Comparison of ENCODE assay signal across 23 mouse cellular contexts in the genomic region with DNA sequence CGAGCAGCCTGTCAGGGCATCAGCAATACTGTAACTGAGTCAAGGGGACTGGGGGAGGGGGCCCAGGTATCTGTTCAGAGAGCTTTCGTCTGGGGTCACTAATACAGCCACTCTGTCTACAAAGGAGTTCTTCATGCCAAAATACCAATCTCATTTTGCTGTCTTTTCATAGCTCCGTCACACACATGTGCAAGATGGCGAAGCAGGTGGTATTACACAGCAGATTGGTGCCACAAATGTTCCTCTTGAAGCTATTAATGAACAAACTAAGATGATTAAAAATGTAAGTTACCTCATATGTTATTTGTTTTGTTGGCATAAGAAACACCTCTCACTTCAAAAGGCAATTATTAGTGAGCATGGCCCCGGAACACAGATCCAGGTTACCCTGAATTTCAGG. TPM values are rescaled to one million over a fixed set of nuclear protein-coding genes. Genes with fewer than 3 reads are reported as not detected.
A peak's percentile ranks its signal among the peaks of the same experiment; 100 is the strongest.
DNase-seq lines count a peak whose midpoint lies in the region; ATAC-seq lines count a peak whose summit lies in the region.
"Had no signal": no experiment of that assay in that cellular context is flagged by ENCODE, and none has a peak within 500 bp of the region (broad histone marks: within the 10 kb centered on the region; RNA-seq: fewer than 3 reads in every experiment).

No protein-coding gene starts in this region.

- WGBS in midbrain, embryonic 11.5 days: 91% methylated on average over 5 of the region's 5 CpGs
- WGBS in midbrain, embryonic 10.5 days: 95% methylated on average over 5 of the region's 5 CpGs

- H3K9ac ChIP-seq in midbrain, embryonic 11.5 days (ENCODE audit: low read length): no peak overlapping the region
- H3K9ac ChIP-seq: forebrain, embryonic 15.5 days; heart, embryonic 12.5 days; heart, embryonic 15.5 days; hindbrain, embryonic 13.5 days had no signal

- no peaks in the 10 kb centered on the region for H3K4me1 ChIP-seq in midbrain, embryonic 11.5 days (ENCODE audit: control insufficient read depth, insufficient read depth, low read length)
- no peaks in the 10 kb centered on the region for H3K4me1 ChIP-seq in midbrain, embryonic 10.5 days
- H3K4me1 ChIP-seq: forebrain, embryonic 10.5 days; forebrain, embryonic 15.5 days; heart, embryonic 12.5 days; heart, embryonic 15.5 days; hindbrain, embryonic 10.5 days; hindbrain, embryonic 13.5 days had no signal

- no peak overlapping the region for H3K27ac ChIP-seq in midbrain, embryonic 11.5 days (ENCODE audit: low read depth, low read length)
- H3K27ac ChIP-seq in midbrain, embryonic 10.5 days (replicated peaks): no peak overlapping the region
- H3K27ac ChIP-seq: forebrain, embryonic 10.5 days; forebrain, embryonic 15.5 days; heart, embryonic 15.5 days; hindbrain, embryonic 10.5 days; hindbrain, embryonic 13.5 days had no signal

- DNase-seq in midbrain, embryonic 11.5 days (ENCODE audit: low spot score, missing footprints): peak; percentile 76
- no peak for DNase-seq in midbrain, embryonic 10.5 days (ENCODE audit: low spot score)
- DNase-seq in layer of hippocampus, adult 8-10 months (ENCODE audit: low spot score in 2 of 2): peak; percentile 39 to 56
- DNase-seq in layer of hippocampus, postnatal 14 days (ENCODE audit: low spot score in 2 of 2): peak; percentile 21 to 42
- DNase-seq in B cell, adult 2 months: no peak
- DNase-seq in frontal cortex, postnatal 10 days (ENCODE audit: low spot score in 2 of 2): no peak
- DNase-seq: adrenal gland, adult 8-10 months; adrenal gland, postnatal 25 days; cerebellum, adult 18-20 months; cerebellum, adult 9-10 months; cerebellum, postnatal 14 days; gastrocnemius, postnatal 25 days; heart, adult 18-20 months; heart, postnatal 10 days; heart, postnatal 36 days had no signal

- ATAC-seq in midbrain, embryonic 11.5 days (ENCODE audit: low FRiP score): no peak
- ATAC-seq: activated CD4-positive, CD25-positive, alpha-beta regulatory T cell, adult 4 months; forebrain, embryonic 15.5 days; hindbrain, embryonic 16.5 days had no signal

- peaks cover 11% of the 10 kb centered on the region for H3K36me3 ChIP-seq in midbrain, embryonic 11.5 days (ENCODE audit: control insufficient read depth, insufficient read depth, low read length)
- peaks cover 98% of the 10 kb centered on the region for H3K36me3 ChIP-seq in midbrain, embryonic 10.5 days

- H3K27me3 ChIP-seq in midbrain, embryonic 11.5 days (ENCODE audit: control insufficient read depth, insufficient read depth, low read length): no peaks in the 10 kb centered on the region
- H3K27me3 ChIP-seq in midbrain, embryonic 10.5 days (ENCODE audit: low read depth, poor library complexity, severe bottlenecking): no peaks in the 10 kb centered on the region
- H3K27me3 ChIP-seq: forebrain, embryonic 15.5 days; heart, embryonic 12.5 days; heart, embryonic 15.5 days; hindbrain, embryonic 13.5 days had no signal

- no peaks in the 10 kb centered on the region for H3K9me3 ChIP-seq in midbrain, embryonic 11.5 days (ENCODE audit: control insufficient read depth, low read length)
- no peaks in the 10 kb centered on the region; the same call in 1 of the 2 replicates for H3K9me3 ChIP-seq in midbrain, embryonic 10.5 days (replicated peaks)
- H3K9me3 ChIP-seq: forebrain, embryonic 10.5 days; forebrain, embryonic 15.5 days; heart, embryonic 12.5 days; heart, embryonic 15.5 days; hindbrain, embryonic 13.5 days had no signal

- no peak overlapping the region for H3K4me2 ChIP-seq in midbrain, embryonic 11.5 days
- H3K4me2 ChIP-seq: forebrain, embryonic 15.5 days; heart, embryonic 12.5 days; heart, embryonic 15.5 days; hindbrain, embryonic 13.5 days had no signal

- H3K4me3 ChIP-seq in midbrain, embryonic 11.5 days (ENCODE audit: low read depth, low read length): no peak overlapping the region
- H3K4me3 ChIP-seq in midbrain, embryonic 10.5 days: no peak overlapping the region
- H3K4me3 ChIP-seq: forebrain, embryonic 10.5 days; forebrain, embryonic 15.5 days; heart, embryonic 12.5 days; heart, embryonic 15.5 days; hindbrain, embryonic 10.5 days; hindbrain, embryonic 13.5 days had no signal

RNA-seq across cellular contexts. Expression of a gene that starts 39.6 kb away (rescaled TPM):
- polyA plus RNA-seq in midbrain, embryonic 11.5 days (2014; fragmentation: Nextera tagmentation; extraction: Ambion mirVana): 27.6 and 28.9 TPM in 2 replicates
- polyA plus RNA-seq in midbrain, embryonic 10.5 days (2016; fragmentation: Nextera tagmentation; extraction: Ambion mirVana): 24.7 and 24.9 TPM in 2 replicates
- total RNA-seq in layer of hippocampus, adult 8-10 months (2022): 10 to 100 TPM; 35.1 to 42.4 (median 41.3) TPM
- total RNA-seq in layer of hippocampus, postnatal 14 days (2021): 10 to 100 TPM; 36.6 to 39.9 TPM

RNA-seq across cellular contexts. Expression of a gene that starts 39.7 kb away (rescaled TPM):
- 176 and 188 TPM in 2 replicates for polyA plus RNA-seq in midbrain, embryonic 11.5 days (2014; fragmentation: Nextera tagmentation; extraction: Ambion mirVana)
- 154 and 160 TPM in 2 replicates for polyA plus RNA-seq in midbrain, embryonic 10.5 days (2016; fragmentation: Nextera tagmentation; extraction: Ambion mirVana)
- 10 to 100 TPM; 59.6 to 69.7 (median 65.4) TPM for total RNA-seq in layer of hippocampus, adult 8-10 months (2022)
- 10 to 100 TPM; 57.9 to 64.9 TPM for total RNA-seq in layer of hippocampus, postnatal 14 days (2021)

Comparison
In these comparisons a context has a peak if more than half of its experiments do, and no peak if none do; other contexts are left out.
1. DNase-seq: peak in midbrain, embryonic 11.5 days (single experiment), layer of hippocampus, adult 8-10 months (2 of 2) and layer of hippocampus, postnatal 14 days (2 of 2); none in midbrain, embryonic 10.5 days (single experiment), B cell, adult 2 months (0 of 2) and frontal cortex, postnatal 10 days (0 of 2).